Mouse (Mus musculus): Measurements from ENCODE around the gene Lyg1. TPM values are rescaled to one million over a fixed set of nuclear protein-coding genes. Genes with fewer than 3 reads are reported as not detected.

The Lyg1 gene
- not detected in 2 replicates for polyA plus RNA-seq (2014; fragmentation: Nextera tagmentation; extraction: Ambion mirVana)

DNA sequence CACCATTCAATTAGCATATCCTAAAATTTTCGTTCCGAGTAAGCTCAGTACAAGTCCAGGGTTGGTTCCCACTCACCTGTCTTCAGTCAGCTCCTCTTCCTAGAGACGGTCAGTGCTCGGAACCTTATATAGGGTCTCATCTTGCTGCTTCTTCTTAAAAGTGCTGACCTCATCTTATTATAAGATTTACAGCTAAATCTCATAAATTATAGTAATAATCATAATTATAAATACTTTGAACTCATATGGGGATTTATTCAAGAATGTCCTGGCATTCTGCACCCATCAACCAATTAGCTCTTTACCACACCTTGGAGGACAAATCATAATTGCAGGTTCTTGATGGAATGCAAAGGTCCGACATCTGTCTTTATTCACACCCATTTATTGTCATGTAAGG is at the start of gene Lyg1:
Gene Lyg1, minus strand, starts transcription at position 101 of the 400 bp plus-strand sequence.
- H3K9me3 ChIP-seq (ENCODE audit: control insufficient read depth, low read length), result no peaks in the 10 kb centered on the region
- no peak for DNase-seq (ENCODE audit: low spot score)
- no peak within 1 kb of the TSS for H3K4me2 ChIP-seq (replicated peaks; ENCODE audit: low read depth, low read length)
- H3K27me3 ChIP-seq (ENCODE audit: control insufficient read depth, insufficient read depth, low read length), result no peaks in the 10 kb centered on the region
- H3K4me1 ChIP-seq (replicated peaks; ENCODE audit: control insufficient read depth, insufficient read depth, low read length), result no peaks in the 10 kb centered on the region
- no peak within 1 kb of the TSS for H3K9ac ChIP-seq (ENCODE audit: low read depth, low read length)
- H3K4me3 ChIP-seq (ENCODE audit: low read depth, low read length), result no peak within 1 kb of the TSS
- H3K36me3 ChIP-seq (ENCODE audit: control insufficient read depth, insufficient read depth, low read length), result no peaks in the 10 kb centered on the region
- no peak for ATAC-seq (ENCODE audit: low FRiP score)
- H3K27ac ChIP-seq (ENCODE audit: low read depth, low read length), result no peak within 1 kb of the TSS
- 88% methylated on average over 5 of the region's 5 CpGs for WGBS

DNA sequence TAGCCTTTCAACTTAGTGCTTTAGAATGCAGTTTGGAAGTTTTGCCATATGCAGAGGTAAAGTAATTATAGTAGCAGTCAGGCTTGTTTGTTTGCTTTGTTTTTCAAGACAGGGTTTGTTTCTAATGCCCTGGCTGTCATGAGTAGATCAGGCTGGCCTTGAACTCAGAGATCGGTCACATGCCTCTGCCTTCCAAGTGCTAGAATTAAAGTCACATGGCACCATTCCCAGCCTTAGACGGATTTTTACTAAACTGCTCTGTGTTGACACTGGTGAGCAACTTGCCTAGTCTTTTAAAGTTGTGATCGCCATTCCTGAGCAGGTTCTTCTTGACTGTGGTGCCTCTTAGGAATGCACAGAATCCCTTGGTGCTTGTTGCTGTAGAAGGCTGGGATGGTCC is 49.2 kb upstream of the Lyg1 start:
- Histone ChIP-seq H3K4me3 (ENCODE audit: low read depth, low read length) (no peak overlapping the region), H3K27ac (ENCODE audit: low read depth, low read length) (no peak overlapping the region), H3K4me1 (replicated peaks; ENCODE audit: control insufficient read depth, insufficient read depth, low read length) (no peaks in the 10 kb centered on the region), H3K4me2 (replicated peaks; ENCODE audit: low read depth, low read length) (no peak overlapping the region), H3K36me3 (ENCODE audit: control insufficient read depth, insufficient read depth, low read length) (no peaks in the 10 kb centered on the region), H3K9ac (ENCODE audit: low read depth, low read length) (no peak overlapping the region), H3K9me3 (ENCODE audit: control insufficient read depth, low read length) (no peaks in the 10 kb centered on the region), H3K27me3 (ENCODE audit: control insufficient read depth, insufficient read depth, low read length) (no peaks in the 10 kb centered on the region)
- WGBS, result 82% methylated on average over 3 of the region's 3 CpGs
- no peak for DNase-seq (ENCODE audit: low spot score)
- ATAC-seq (ENCODE audit: low FRiP score), result no peak

GRCm38 (mm10) chr1:38003046-38003445 is 45.5 kb upstream of the Lyg1 start:
- H3K4me1 ChIP-seq (replicated peaks; ENCODE audit: control insufficient read depth, insufficient read depth, low read length), result peaks cover 4% of the 10 kb centered on the region; the same call in 1 of the 2 replicates
- ATAC-seq (ENCODE audit: low FRiP score) (no peak), DNase-seq (ENCODE audit: low spot score) (no peak)
- no peaks in the 10 kb centered on the region for H3K36me3 ChIP-seq (ENCODE audit: control insufficient read depth, insufficient read depth, low read length)
- no peaks in the 10 kb centered on the region for H3K27me3 ChIP-seq (ENCODE audit: control insufficient read depth, insufficient read depth, low read length)
- no peak overlapping the region for H3K27ac ChIP-seq (ENCODE audit: low read depth, low read length)
- H3K9me3 ChIP-seq (ENCODE audit: control insufficient read depth, low read length), result no peaks in the 10 kb centered on the region
- WGBS, result 94% methylated on average over 3 of the region's 3 CpGs
- no peak overlapping the region for H3K4me2 ChIP-seq (replicated peaks; ENCODE audit: low read depth, low read length)
- no peak overlapping the region for H3K9ac ChIP-seq (ENCODE audit: low read depth, low read length)
- no peak overlapping the region for H3K4me3 ChIP-seq (ENCODE audit: low read depth, low read length)

DNA sequence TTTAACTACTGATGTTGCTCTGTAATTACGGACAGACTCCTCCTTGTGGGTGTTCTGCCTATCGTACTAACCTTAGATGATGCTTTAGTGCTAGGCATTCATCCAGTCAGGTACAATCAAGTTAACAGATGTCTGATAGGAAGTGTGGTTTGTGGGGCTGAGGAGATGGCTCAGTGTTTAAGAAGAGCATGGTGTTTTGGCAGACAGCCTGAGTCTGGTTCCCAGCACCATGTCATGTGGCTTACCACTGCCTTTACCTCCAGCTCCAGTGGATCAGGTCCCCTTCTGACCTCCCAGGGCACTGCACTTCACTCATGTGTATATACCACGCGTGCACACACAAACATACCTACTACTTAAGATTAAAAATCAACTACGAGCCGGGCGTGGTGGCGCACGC is 44.4 kb upstream of the Lyg1 start:
- no peak for DNase-seq (ENCODE audit: low spot score)
- H3K4me2 ChIP-seq (replicated peaks; ENCODE audit: low read depth, low read length), result no peak overlapping the region
- WGBS, result 92% methylated on average over 9 of the region's 9 CpGs

GRCm38 (mm10) chr1:38000844-38001243 is 43.3 kb upstream of the Lyg1 start:
- H3K4me1 ChIP-seq (replicated peaks; ENCODE audit: control insufficient read depth, insufficient read depth, low read length), result peaks cover 4% of the 10 kb centered on the region; the same call in 1 of the 2 replicates
- H3K36me3 ChIP-seq (ENCODE audit: control insufficient read depth, insufficient read depth, low read length), result no peaks in the 10 kb centered on the region
- no peak overlapping the region for H3K9ac ChIP-seq (ENCODE audit: low read depth, low read length)
- H3K27ac ChIP-seq (ENCODE audit: low read depth, low read length), result no peak overlapping the region
- no peak overlapping the region for H3K4me3 ChIP-seq (ENCODE audit: low read depth, low read length)
- H3K27me3 ChIP-seq (ENCODE audit: control insufficient read depth, insufficient read depth, low read length), result no peaks in the 10 kb centered on the region
- ATAC-seq (ENCODE audit: low FRiP score) (no peak), DNase-seq (ENCODE audit: low spot score) (no peak)
- H3K4me2 ChIP-seq (replicated peaks; ENCODE audit: low read depth, low read length), result no peak overlapping the region
- WGBS, result 93% methylated on average over 8 of the region's 8 CpGs
- H3K9me3 ChIP-seq (ENCODE audit: control insufficient read depth, low read length), result no peaks in the 10 kb centered on the region

More for the DNA sequence above, 44.4 kb upstream of the Lyg1 start:
- H3K4me1 ChIP-seq (replicated peaks; ENCODE audit: control insufficient read depth, insufficient read depth, low read length), result peaks cover 4% of the 10 kb centered on the region; the same call in 1 of the 2 replicates
- H3K4me3 ChIP-seq (ENCODE audit: low read depth, low read length), result no peak overlapping the region
- no peak overlapping the region for H3K9ac ChIP-seq (ENCODE audit: low read depth, low read length)
- no peaks in the 10 kb centered on the region for H3K27me3 ChIP-seq (ENCODE audit: control insufficient read depth, insufficient read depth, low read length)
- ATAC-seq (ENCODE audit: low FRiP score), result no peak
- H3K9me3 ChIP-seq (ENCODE audit: control insufficient read depth, low read length), result no peaks in the 10 kb centered on the region
- H3K36me3 ChIP-seq (ENCODE audit: control insufficient read depth, insufficient read depth, low read length), result no peaks in the 10 kb centered on the region
- no peak overlapping the region for H3K27ac ChIP-seq (ENCODE audit: low read depth, low read length)

DNA sequence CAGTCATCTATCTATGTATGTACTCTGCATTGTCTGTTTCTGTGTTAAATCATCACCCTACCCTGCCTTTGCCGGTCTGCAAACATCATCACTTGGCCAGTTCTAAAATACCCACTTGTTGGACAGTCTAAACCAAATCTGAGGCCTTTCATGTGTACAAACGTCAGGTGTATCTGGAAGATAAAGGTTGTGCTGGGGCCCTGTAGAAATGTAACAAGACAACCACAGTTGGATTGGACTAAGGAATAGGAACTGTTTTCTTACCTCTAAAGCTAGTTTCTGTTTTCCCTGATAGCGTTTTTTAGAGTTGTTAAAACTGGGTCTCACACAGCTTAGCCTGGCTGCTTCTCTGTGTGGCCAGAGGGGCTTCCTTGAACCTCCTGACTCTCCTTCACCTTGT is 42.0 kb upstream of the Lyg1 start:
- H3K27me3 ChIP-seq (ENCODE audit: control insufficient read depth, insufficient read depth, low read length), result no peaks in the 10 kb centered on the region
- H3K36me3 ChIP-seq (ENCODE audit: control insufficient read depth, insufficient read depth, low read length), result 0 out of 2 replicates have a peak, but pooled peaks cover 5% of the 10 kb centered on the region
- ATAC-seq (ENCODE audit: low FRiP score), result no peak
- no peaks in the 10 kb centered on the region for H3K9me3 ChIP-seq (ENCODE audit: control insufficient read depth, low read length)
- no peak overlapping the region for H3K4me2 ChIP-seq (replicated peaks; ENCODE audit: low read depth, low read length)
- no peak for DNase-seq (ENCODE audit: low spot score)
- no peak overlapping the region for H3K9ac ChIP-seq (ENCODE audit: low read depth, low read length)
- no peak overlapping the region for H3K27ac ChIP-seq (ENCODE audit: low read depth, low read length)
- 85% methylated on average over 3 of the region's 3 CpGs for WGBS
- peaks cover 4% of the 10 kb centered on the region; the same call in 1 of the 2 replicates for H3K4me1 ChIP-seq (replicated peaks; ENCODE audit: control insufficient read depth, insufficient read depth, low read length)
- H3K4me3 ChIP-seq (ENCODE audit: low read depth, low read length), result peak overlapping the region; percentile 96; the same call in 1 of the 2 replicates

GRCm38 (mm10) chr1:37998371-37999199 is 41.0 kb upstream of the Lyg1 start:
- ATAC-seq (ENCODE audit: low FRiP score) (peak; percentile 38), DNase-seq (ENCODE audit: low spot score) (no peak)
- Histone ChIP-seq H3K9ac (ENCODE audit: low read depth, low read length) (peak overlapping the region; percentile 76), H3K27ac (ENCODE audit: low read depth, low read length) (peak overlapping the region; percentile 88), H3K9me3 (ENCODE audit: control insufficient read depth, low read length) (no peaks in the 10 kb centered on the region), H3K36me3 (ENCODE audit: control insufficient read depth, insufficient read depth, low read length) (peaks cover 9% of the 10 kb centered on the region; the same call in 1 of the 2 replicates), H3K4me2 (replicated peaks; ENCODE audit: low read depth, low read length) (peak overlapping the region; percentile 76), H3K4me1 (replicated peaks; ENCODE audit: control insufficient read depth, insufficient read depth, low read length) (peaks cover 4% of the 10 kb centered on the region; the same call in 1 of the 2 replicates), H3K4me3 (ENCODE audit: low read depth, low read length) (peak overlapping the region; percentile 96), H3K27me3 (ENCODE audit: control insufficient read depth, insufficient read depth, low read length) (no peaks in the 10 kb centered on the region)
- WGBS, result 6% methylated on average over 38 of the region's 47 CpGs

GRCm38 (mm10) chr1:37997867-37998266 is 40.3 kb upstream of the Lyg1 start, which contains the start of the genes Txndc9 and Eif5b:
Txndc9 (minus strand) TSS chr1:37997893.
Eif5b (plus strand) TSS chr1:37998010.
- Histone ChIP-seq H3K4me3 (ENCODE audit: low read depth, low read length) (peak within 1 kb of the TSS; percentile 96), H3K9me3 (ENCODE audit: control insufficient read depth, low read length) (no peaks in the 10 kb centered on the region), H3K4me2 (replicated peaks; ENCODE audit: low read depth, low read length) (peak within 1 kb of the TSS; percentile 92), H3K9ac (ENCODE audit: low read depth, low read length) (peak within 1 kb of the TSS; percentile 76), H3K27ac (ENCODE audit: low read depth, low read length) (peak within 1 kb of the TSS; percentile 88), H3K4me1 (replicated peaks; ENCODE audit: control insufficient read depth, insufficient read depth, low read length) (peaks cover 4% of the 10 kb centered on the region; the same call in 1 of the 2 replicates), H3K36me3 (ENCODE audit: control insufficient read depth, insufficient read depth, low read length) (peaks cover 9% of the 10 kb centered on the region; the same call in 1 of the 2 replicates), H3K27me3 (ENCODE audit: control insufficient read depth, insufficient read depth, low read length) (no peaks in the 10 kb centered on the region)
- ATAC-seq (ENCODE audit: low FRiP score) (peak; percentile 93), DNase-seq (ENCODE audit: low spot score) (peak; percentile 96)
- WGBS, result under 1% methylated on average over 50 of the region's 50 CpGs
